Mouse (Mus musculus): Measurements from ENCODE around the gene Hist1h1d. TPM values are rescaled to one million over a fixed set of nuclear protein-coding genes. Genes with fewer than 3 reads are reported as not detected.

Gene Hist1h1d
- total RNA-seq (2015; ENCODE audit: low replicate concordance) (59.1 and 59.8 TPM in 2 replicates), total RNA-seq (2017; ENCODE audit: low replicate concordance) (587 and 674 TPM in 2 replicates)

GRCm38 (mm10) chr13:23552962-23553361 is at the start of gene Hist1h1d:
TSS of gene Hist1h1d (plus strand) at chr13:23553262.
- ATAC-seq (replicated peaks; ENCODE audit: low FRiP score, poor library complexity, severe bottlenecking) = no peak

- ATAC-seq (replicated peaks; ENCODE audit: low FRiP score, poor library complexity, severe bottlenecking) = no peak
These were observed 49.3 kb upstream of the Hist1h1d start for GRCm38 (mm10) chr13:23503797-23504196.

- ATAC-seq (replicated peaks; ENCODE audit: low FRiP score, poor library complexity, severe bottlenecking) = no peak
These were observed 47.3 kb upstream of the Hist1h1d start for GRCm38 (mm10) chr13:23505662-23506345.

- no peak for ATAC-seq (replicated peaks; ENCODE audit: low FRiP score, poor library complexity, severe bottlenecking)
These were observed 46.7 kb upstream of the Hist1h1d start for GRCm38 (mm10) chr13:23506351-23506750.

GRCm38 (mm10) chr13:23506819-23507515 is 46.1 kb upstream of the Hist1h1d start:
- no peak for ATAC-seq (replicated peaks; ENCODE audit: low FRiP score, poor library complexity, severe bottlenecking)

GRCm38 (mm10) chr13:23510127-23510526 is 42.9 kb upstream of the Hist1h1d start:
- ATAC-seq (replicated peaks; ENCODE audit: low FRiP score, poor library complexity, severe bottlenecking) = no peak

- ATAC-seq (replicated peaks; ENCODE audit: low FRiP score, poor library complexity, severe bottlenecking) = no peak
These were observed 39.5 kb upstream of the Hist1h1d start for GRCm38 (mm10) chr13:23513517-23513916.

GRCm38 (mm10) chr13:23515281-23515680 is 37.8 kb upstream of the Hist1h1d start:
- ATAC-seq (replicated peaks; ENCODE audit: low FRiP score, poor library complexity, severe bottlenecking) = no peak

- ATAC-seq (replicated peaks; ENCODE audit: low FRiP score, poor library complexity, severe bottlenecking) = no peak
These were observed 37.0 kb upstream of the Hist1h1d start for GRCm38 (mm10) chr13:23515826-23516620.

GRCm38 (mm10) chr13:23516822-23517602 is 36.0 kb upstream of the Hist1h1d start:
- peak; percentile 27; the same call in 1 of the 2 replicates for ATAC-seq (replicated peaks; ENCODE audit: low FRiP score, poor library complexity, severe bottlenecking)

GRCm38 (mm10) chr13:23517603-23518294 is 35.3 kb upstream of the Hist1h1d start:
- peak; percentile 66 for ATAC-seq (replicated peaks; ENCODE audit: low FRiP score, poor library complexity, severe bottlenecking)

- peak; percentile 13 for ATAC-seq (replicated peaks; ENCODE audit: low FRiP score, poor library complexity, severe bottlenecking)
These were observed 34.8 kb upstream of the Hist1h1d start for GRCm38 (mm10) chr13:23518295-23518603.

- ATAC-seq (replicated peaks; ENCODE audit: low FRiP score, poor library complexity, severe bottlenecking) = peak; percentile 36
These were observed 34.2 kb upstream of the Hist1h1d start for GRCm38 (mm10) chr13:23518885-23519284.

- peak; percentile 31 for ATAC-seq (replicated peaks; ENCODE audit: low FRiP score, poor library complexity, severe bottlenecking)
These were observed 33.6 kb upstream of the Hist1h1d start for GRCm38 (mm10) chr13:23519416-23519815.

GRCm38 (mm10) chr13:23521703-23522102 is 31.4 kb upstream of the Hist1h1d start:
- ATAC-seq (replicated peaks; ENCODE audit: low FRiP score, poor library complexity, severe bottlenecking) = no peak

- no peak for ATAC-seq (replicated peaks; ENCODE audit: low FRiP score, poor library complexity, severe bottlenecking)
These were observed 29.1 kb upstream of the Hist1h1d start for GRCm38 (mm10) chr13:23523976-23524375.

- ATAC-seq (replicated peaks; ENCODE audit: low FRiP score, poor library complexity, severe bottlenecking) = peak; percentile 61; the same call in 1 of the 2 replicates
These were observed 28.4 kb upstream of the Hist1h1d start for GRCm38 (mm10) chr13:23524654-23525053.

GRCm38 (mm10) chr13:23525901-23526300 is 27.2 kb upstream of the Hist1h1d start:
- no peak for ATAC-seq (replicated peaks; ENCODE audit: low FRiP score, poor library complexity, severe bottlenecking)

GRCm38 (mm10) chr13:23526312-23526711 is 26.8 kb upstream of the Hist1h1d start:
- peak; percentile 36; the same call in 1 of the 2 replicates for ATAC-seq (replicated peaks; ENCODE audit: low FRiP score, poor library complexity, severe bottlenecking)

Measured in erythroid progenitor cell, adult 5-6 weeks (primary cell).